Mouse (Mus musculus) layer of hippocampus, adult 9-11 months (tissue): ENCODE measurements around the gene Clybl.

ENCODE experiments used
- DNase-seq: peaks from one replicate; pipeline ENCODE4 v3.0.0; 2022

Clybl gene

GRCm38 (mm10) chr14:122313328-122313727, 131.8 kb downstream of the Clybl start:
- DNase-seq = no peak

GRCm38 (mm10) chr14:122315743-122316142, 134.2 kb downstream of the Clybl start:
- no peak for DNase-seq

GRCm38 (mm10) chr14:122322136-122322535, 140.6 kb downstream of the Clybl start:
- DNase-seq = no peak

GRCm38 (mm10) chr14:122323838-122324458, 142.4 kb downstream of the Clybl start:
- no peak for DNase-seq

GRCm38 (mm10) chr14:122330136-122330535, 148.6 kb downstream of the Clybl start:
- DNase-seq = no peak

GRCm38 (mm10) chr14:122330716-122331115, 149.2 kb downstream of the Clybl start:
- no peak for DNase-seq

GRCm38 (mm10) chr14:122331635-122332460, 150.3 kb downstream of the Clybl start:
- DNase-seq = no peak

GRCm38 (mm10) chr14:122336957-122337356, 155.5 kb downstream of the Clybl start:
- no peak for DNase-seq

GRCm38 (mm10) chr14:122338784-122339183, 157.3 kb downstream of the Clybl start:
- no peak for DNase-seq

GRCm38 (mm10) chr14:122340141-122340540, 158.6 kb downstream of the Clybl start:
- no peak for DNase-seq

GRCm38 (mm10) chr14:122341591-122342360, 160.3 kb downstream of the Clybl start:
- DNase-seq = no peak

GRCm38 (mm10) chr14:122344272-122345224, 163.0 kb downstream of the Clybl start:
- DNase-seq = peak; percentile 14

- DNase-seq = no peak
These were observed 166.6 kb downstream of the Clybl start for GRCm38 (mm10) chr14:122348069-122348468.

- peak; percentile 16 for DNase-seq
These were observed 167.8 kb downstream of the Clybl start for GRCm38 (mm10) chr14:122349326-122349725.

- DNase-seq = peak; percentile 12
These were observed 168.3 kb downstream of the Clybl start for GRCm38 (mm10) chr14:122349761-122350160.

- DNase-seq = no peak
These were observed 169.3 kb downstream of the Clybl start for GRCm38 (mm10) chr14:122350766-122351165.

GRCm38 (mm10) chr14:122357316-122357715, 175.8 kb downstream of the Clybl start:
- DNase-seq = no peak

- DNase-seq = no peak
These were observed 177.1 kb downstream of the Clybl start for GRCm38 (mm10) chr14:122358592-122358991.

GRCm38 (mm10) chr14:122359136-122359905, 177.8 kb downstream of the Clybl start:
- DNase-seq = no peak

GRCm38 (mm10) chr14:122361807-122362206, 180.3 kb downstream of the Clybl start:
- no peak for DNase-seq

GRCm38 (mm10) chr14:122363156-122363555, 181.7 kb downstream of the Clybl start:
- DNase-seq = no peak

GRCm38 (mm10) chr14:122364026-122364425, 182.5 kb downstream of the Clybl start:
- no peak for DNase-seq
